Mouse (Mus musculus): Measurements from ENCODE around the gene Eml1. TPM values are rescaled to one million over a fixed set of nuclear protein-coding genes. Genes with fewer than 3 reads are reported as not detected.

Eml1 gene
- polyA plus RNA-seq (2012; ENCODE audit: low replicate concordance), result 0.07 and 0.16 TPM in 2 replicates

GRCm38 (mm10) chr12:108370596-108371428 lies at the start of gene Eml1:
TSS of gene Eml1 (plus strand) at chr12:108370957.

GRCm38 (mm10) chr12:108333895-108334445 lies 36.8 kb upstream of the Eml1 start, which contains the start of gene Cyp46a1:
TSS of gene Cyp46a1 (plus strand) at chr12:108334381.

GRCm38 (mm10) chr12:108554120-108554841 lies 183.5 kb downstream of the Eml1 start, which contains the start of gene Evl:
TSS of gene Evl (plus strand) at chr12:108554720.

Other genes starting within 250 kb of the Eml1 start
- gene Setd3, start 191.6 kb upstream of the Eml1 start, polyA plus RNA-seq (2012; ENCODE audit: low replicate concordance), result 7.9 and 11.8 TPM in 2 replicates
- gene Ccnk, start 191.4 kb upstream of the Eml1 start, polyA plus RNA-seq (2012; ENCODE audit: low replicate concordance), result 79.9 and 111 TPM in 2 replicates
- gene Ccdc85c, start 95.5 kb upstream of the Eml1 start, polyA plus RNA-seq (2012; ENCODE audit: low replicate concordance), result 2.1 and 4.3 TPM in 2 replicates
- not detected in 2 replicates for gene Hhipl1, start 64.7 kb upstream of the Eml1 start, polyA plus RNA-seq (2012; ENCODE audit: low replicate concordance)
- gene Cyp46a1, start 36.6 kb upstream of the Eml1 start, polyA plus RNA-seq (2012; ENCODE audit: low replicate concordance), result 0.10 and 1.5 TPM in 2 replicates
- gene Evl, start 183.8 kb downstream of the Eml1 start, polyA plus RNA-seq (2012; ENCODE audit: low replicate concordance), result 421 and 611 TPM in 2 replicates

Measured in hematopoietic multipotent progenitor cell, adult 10-12 weeks (in vitro differentiated cells).